Mouse (Mus musculus) MEL (cell line): ENCODE results near the gene Prickle2. TPM values are rescaled to one million over a fixed set of nuclear protein-coding genes. Genes with fewer than 3 reads are reported as not detected.

Source experiments
- DNase-seq: peaks from one replicate; pipeline ENCODE4 v3.0.0; 2011; ENCODE audit warnings: low read depth, low spot score
- H3K27ac ChIP-seq: 2 replicates; pipeline ENCODE4 v1.5.1; 2012; ENCODE audit warnings: low read depth, mild to moderate bottlenecking, control low read depth, low read length, moderate library complexity; ENCODE audit not compliant: control insufficient read depth
- H3K27me3 ChIP-seq, 2 experiments: fragments of 150-350 bp in 1 of 2; sonication (generic) in 1 of 2; 2 replicates each; pipeline ENCODE4 v1.6.1; 2012; ENCODE audit warnings: low read length in 2 of 2, mild to moderate bottlenecking in 2 of 2, improper control_type of control experiment in 1 of 2, moderate library complexity in 1 of 2; ENCODE audit not compliant: insufficient read depth in 2 of 2, control insufficient read depth in 1 of 2
- H3K36me3 ChIP-seq, 2 experiments: 2 replicates each; pipeline ENCODE4 v1.6.1; 2012 to 2014; ENCODE audit warnings: low read length in 2 of 2, improper control_type of control experiment in 1 of 2, inconsistent platforms in 1 of 2, mild to moderate bottlenecking in 1 of 2; ENCODE audit not compliant: insufficient read depth in 2 of 2, control insufficient read depth in 1 of 2
- H3K4me1 ChIP-seq, 2 experiments: fragments of 150-350 bp in 1 of 2; sonication (generic) in 1 of 2; 2 replicates each; pipeline ENCODE4 v1.6.1; 2012; ENCODE audit warnings: low read length in 2 of 2, improper control_type of control experiment in 1 of 2, mild to moderate bottlenecking in 1 of 2; ENCODE audit not compliant: insufficient read depth in 2 of 2, control insufficient read depth in 1 of 2
- H3K4me3 ChIP-seq, 2 experiments: fragments of 150-350 bp in 1 of 2; sonication (generic) in 1 of 2; 2 replicates each; pipeline ENCODE4 v1.5.1; 2012; ENCODE audit warnings: low read depth in 2 of 2, low read length in 2 of 2, mild to moderate bottlenecking in 2 of 2, moderate library complexity in 2 of 2, control low read depth in 1 of 2, improper control_type of control experiment in 1 of 2; ENCODE audit not compliant: control insufficient read depth in 1 of 2, insufficient read depth in 1 of 2
- H3K79me2 ChIP-seq: 2 replicates; pipeline ENCODE4 v1.6.1; 2012; ENCODE audit warnings: mild to moderate bottlenecking, low read length, moderate library complexity; ENCODE audit not compliant: control insufficient read depth, poor library complexity, insufficient read depth
- H3K9ac ChIP-seq: 2 replicates; pipeline ENCODE4 v1.6.1; 2012; ENCODE audit warnings: low read depth, mild to moderate bottlenecking, control low read depth, low read length, moderate library complexity; ENCODE audit not compliant: control insufficient read depth, poor library complexity, severe bottlenecking
- H3K9me3 ChIP-seq: fragments of 150-350 bp; sonication (generic); replicated peaks from 2 replicates; pipeline ENCODE4 v1.6.1; 2012; ENCODE audit warnings: mild to moderate bottlenecking, low read length, improper control_type of control experiment, moderate library complexity; ENCODE audit not compliant: insufficient read depth
- BHLHE40 ChIP-seq: IDR thresholded peaks from 2 replicates; pipeline ENCODE4 v1.6.1; 2012; ENCODE audit warnings: low read depth, mild to moderate bottlenecking, inconsistent platforms, low read length, improper control_type of control experiment, borderline replicate concordance
- CTCF ChIP-seq, 3 experiments: IDR thresholded peaks in 2 of 3; conservative IDR thresholded peaks in 1 of 3; 2 replicates each; pipeline ENCODE4 v1.5.1; 2011 to 2012; ENCODE audit warnings: low read length in 3 of 3, low read depth in 2 of 3, mild to moderate bottlenecking in 2 of 3, improper control_type of control experiment in 1 of 3, inconsistent platforms in 1 of 3, mixed read lengths in 1 of 3, moderate library complexity in 1 of 3; ENCODE audit not compliant: control insufficient read depth in 1 of 3, insufficient read depth in 1 of 3, poor library complexity in 1 of 3, severe bottlenecking in 1 of 3
- EP300 ChIP-seq, 2 experiments: IDR thresholded peaks; 2 replicates each; pipeline ENCODE4 v1.6.1; 2011; ENCODE audit warnings: improper control_type of control experiment in 2 of 2, low read length in 2 of 2, low read depth in 1 of 2, mild to moderate bottlenecking in 1 of 2
- ETS1 ChIP-seq: IDR thresholded peaks from 2 replicates; pipeline ENCODE4 v1.6.1; 2012; ENCODE audit warnings: low read depth, mild to moderate bottlenecking, inconsistent platforms, low read length, improper control_type of control experiment, moderate library complexity
- GABPA ChIP-seq: IDR thresholded peaks from 2 replicates; pipeline ENCODE4 v1.6.1; 2012; ENCODE audit warnings: low read depth, mild to moderate bottlenecking, inconsistent platforms, low read length, improper control_type of control experiment, moderate library complexity
- GATA1 ChIP-seq: IDR thresholded peaks from 2 replicates; pipeline ENCODE4 v1.6.1; 2011; ENCODE audit warnings: low read depth, low read length, improper control_type of control experiment
- JUND ChIP-seq: IDR thresholded peaks from 2 replicates; pipeline ENCODE4 v1.6.1; 2011; ENCODE audit warnings: low read depth, mild to moderate bottlenecking, improper control_type of control experiment, low read length
- KAT2A ChIP-seq: conservative IDR thresholded peaks from 2 replicates; pipeline ENCODE4 v1.6.1; 2012; ENCODE audit warnings: low read depth, low read length, improper control_type of control experiment, inconsistent platforms
- MXI1 ChIP-seq: IDR thresholded peaks from 2 replicates; pipeline ENCODE4 v1.6.1; 2011; ENCODE audit warnings: mild to moderate bottlenecking, low read depth, low read length, improper control_type of control experiment
- MYB ChIP-seq: IDR thresholded peaks from 2 replicates; pipeline ENCODE4 v1.6.1; 2011; ENCODE audit warnings: mild to moderate bottlenecking, low read depth, low read length, improper control_type of control experiment
- NELFE ChIP-seq: IDR thresholded peaks from 2 replicates; pipeline ENCODE4 v1.6.1; 2011; ENCODE audit warnings: low read depth, low read length, improper control_type of control experiment
- NRF1 ChIP-seq: IDR thresholded peaks from 2 replicates; pipeline ENCODE4 v1.6.1; 2014; ENCODE audit warnings: low read depth, mild to moderate bottlenecking, inconsistent platforms, low read length, improper control_type of control experiment, moderate library complexity; ENCODE audit not compliant: poor library complexity, insufficient read depth, severe bottlenecking
- UBTF ChIP-seq: IDR thresholded peaks from 2 replicates; pipeline ENCODE4 v1.6.1; 2012; ENCODE audit warnings: low read depth, mild to moderate bottlenecking, inconsistent platforms, low read length, improper control_type of control experiment, moderate library complexity, borderline replicate concordance; ENCODE audit not compliant: insufficient read depth
- USF1 ChIP-seq: IDR thresholded peaks from 2 replicates; pipeline ENCODE4 v1.6.1; 2014; ENCODE audit warnings: low read depth, mild to moderate bottlenecking, inconsistent platforms, low read length, improper control_type of control experiment, moderate library complexity
- USF2 ChIP-seq, 2 experiments: IDR thresholded peaks; 2 replicates each; pipeline ENCODE4 v1.6.1; 2011 to 2012; ENCODE audit warnings: improper control_type of control experiment in 2 of 2, low read length in 2 of 2, borderline replicate concordance in 1 of 2, inconsistent platforms in 1 of 2, low read depth in 1 of 2, mild to moderate bottlenecking in 1 of 2; ENCODE audit not compliant: insufficient read depth in 1 of 2
- ZKSCAN1 ChIP-seq: IDR thresholded peaks from 2 replicates; pipeline ENCODE4 v1.6.1; 2012; ENCODE audit warnings: low read depth, mild to moderate bottlenecking, inconsistent platforms, low read length, improper control_type of control experiment, moderate library complexity
- ZMIZ1 ChIP-seq: IDR thresholded peaks from 2 replicates; pipeline ENCODE4 v1.6.1; 2012; ENCODE audit warnings: low read depth, mild to moderate bottlenecking, inconsistent platforms, low read length, improper control_type of control experiment, moderate library complexity
- ZNF384 ChIP-seq: IDR thresholded peaks from 2 replicates; pipeline ENCODE4 v1.6.1; 2012; ENCODE audit warnings: low read depth, mild to moderate bottlenecking, inconsistent platforms, low read length, improper control_type of control experiment
- polyA plus RNA-seq, 2 experiments: library from polyadenylated mRNA; stranded (reverse) in 1 of 2; unstranded in 1 of 2; fragments of >175 nt in 1 of 2; fragments of >200 nt in 1 of 2; gene quantifications; 2 replicates each; pipeline versions ENCODE4 v1.2.1 to v1.2.4; 2012; ENCODE audit warnings: low replicate concordance in 2 of 2, low read depth in 1 of 2; ENCODE audit not compliant: insufficient read length in 2 of 2, insufficient read depth in 1 of 2, missing spikeins in 1 of 2
- total RNA-seq: library from RNA; depleted of rRNA; stranded (reverse); fragments of 300-350 nt; gene quantifications from 2 replicates; pipeline ENCODE4 v1.2.3, GENCODE M21; 2012

The Prickle2 gene
- total and polyA plus RNA-seq, 3 experiments, result not detected

GRCm38 (mm10) chr6:92687317-92687716, 18.6 kb downstream of the Prickle2 start:
- Histone ChIP-seq H3K36me3 (no peaks in the 10 kb centered on the region), H3K4me3 (no peak overlapping the region), H3K27me3 (no peaks in the 10 kb centered on the region), H3K79me2 (no peaks in the 10 kb centered on the region), H3K4me1 (no peaks in the 10 kb centered on the region), H3K9ac (no peak overlapping the region), H3K27ac (no peak overlapping the region), H3K9me3 (no peaks in the 10 kb centered on the region)
- DNase-seq, result no peak
- TF ChIP-seq EP300 (IDR thresholded peaks at IDR 0.05; ENCODE audit: low read depth in 1 of 2, low read length in 2 of 2), result no peak
- TF ChIP-seq ZMIZ1, result no peak
- TF ChIP-seq USF2 (IDR thresholded peaks at IDR 0.05; ENCODE audit: borderline replicate concordance in 1 of 2, insufficient read depth in 1 of 2, low read depth in 1 of 2, low read length in 2 of 2), result no peak
- TF ChIP-seq ZNF384, result no peak
- no peak for TF ChIP-seq BHLHE40
- TF ChIP-seq ZKSCAN1, result no peak
- no peak for TF ChIP-seq NELFE
- TF ChIP-seq GATA1, result no peak
- TF ChIP-seq KAT2A, result no peak

- no peak overlapping the region for H3K9ac ChIP-seq
- DNase-seq, result no peak
- no peaks in the 10 kb centered on the region for H3K27me3 ChIP-seq
- H3K4me3 ChIP-seq, result no peak overlapping the region
- no peak overlapping the region for H3K27ac ChIP-seq
- no peaks in the 10 kb centered on the region for H3K9me3 ChIP-seq
- H3K79me2 ChIP-seq, result no peaks in the 10 kb centered on the region
- H3K4me1 ChIP-seq, result no peaks in the 10 kb centered on the region
- no peaks in the 10 kb centered on the region for H3K36me3 ChIP-seq
- TF ChIP-seq JUND, result no peak
- TF ChIP-seq MXI1, result no peak
- no peak for TF ChIP-seq GABPA
- no peak for TF ChIP-seq ETS1
- no peak for TF ChIP-seq NRF1
- TF ChIP-seq KAT2A, result no peak
- no peak for TF ChIP-seq USF1
- no peak for TF ChIP-seq CTCF (IDR thresholded peaks at IDR 0.05 in 2 of 3, conservative IDR thresholded peaks at IDR 0.05 in 1 of 3; ENCODE audit: control insufficient read depth in 1 of 3, insufficient read depth in 1 of 3, low read depth in 2 of 3, low read length in 3 of 3, poor library complexity in 1 of 3, severe bottlenecking in 1 of 3)
- no peak for TF ChIP-seq MYB
- no peak for TF ChIP-seq UBTF
These were observed 31.5 kb downstream of the Prickle2 start for GRCm38 (mm10) chr6:92674394-92674925.
